Mouse (Mus musculus): Measurements from ENCODE around the gene Cobll1. TPM values are rescaled to one million over a fixed set of nuclear protein-coding genes. Genes with fewer than 3 reads are reported as not detected.

Gene Cobll1
- polyA plus RNA-seq, 1 experiment from 2014 or later: 12.8 TPM

- H3K4me3 ChIP-seq: no peak overlapping the region
- 64% methylated on average over 15 of the region's 15 CpGs for WGBS
- no peaks in the 10 kb centered on the region for H3K27me3 ChIP-seq (replicated peaks)
- H3K9ac ChIP-seq: no peak overlapping the region
- peaks cover 21% of the 10 kb centered on the region for H3K4me1 ChIP-seq (replicated peaks)
- no peaks in the 10 kb centered on the region for H3K9me3 ChIP-seq (replicated peaks)
- H3K36me3 ChIP-seq: no peaks in the 10 kb centered on the region
- no peak for ATAC-seq (ENCODE audit: insufficient number of reproducible peaks, low FRiP score)
- H3K4me2 ChIP-seq: no peak overlapping the region
- no peak overlapping the region for H3K27ac ChIP-seq (ENCODE audit: poor library complexity, severe bottlenecking)
These were observed 6.3 kb downstream of the Cobll1 start for GRCm38 (mm10) chr2:65232756-65233535.

- Histone ChIP-seq H3K4me1 (replicated peaks) (peaks cover 10% of the 10 kb centered on the region; the same call in 1 of the 2 replicates), H3K9me3 (replicated peaks) (no peaks in the 10 kb centered on the region), H3K27me3 (replicated peaks) (no peaks in the 10 kb centered on the region), H3K9ac (no peak overlapping the region), H3K27ac (ENCODE audit: poor library complexity, severe bottlenecking) (no peak overlapping the region), H3K4me3 (no peak overlapping the region), H3K36me3 (no peaks in the 10 kb centered on the region), H3K4me2 (no peak overlapping the region)
- ATAC-seq (ENCODE audit: insufficient number of reproducible peaks, low FRiP score): no peak
- 86% methylated on average over 7 of the region's 7 CpGs for WGBS
These were observed 10.8 kb downstream of the Cobll1 start for GRCm38 (mm10) chr2:65228426-65228825.

GRCm38 (mm10) chr2:65227898-65228290 is 11.3 kb downstream of the Cobll1 start:
- H3K4me2 ChIP-seq: no peak overlapping the region
- ATAC-seq (ENCODE audit: insufficient number of reproducible peaks, low FRiP score): no peak
- no peak overlapping the region for H3K27ac ChIP-seq (ENCODE audit: poor library complexity, severe bottlenecking)
- no peaks in the 10 kb centered on the region for H3K27me3 ChIP-seq (replicated peaks)
- H3K4me3 ChIP-seq: no peak overlapping the region
- H3K36me3 ChIP-seq: no peaks in the 10 kb centered on the region
- WGBS: 66% methylated on average over 2 of the region's 2 CpGs
- H3K9ac ChIP-seq: no peak overlapping the region
- H3K4me1 ChIP-seq (replicated peaks): 0 out of 2 replicates have a peak, but pooled peaks cover 6% of the 10 kb centered on the region
- no peaks in the 10 kb centered on the region for H3K9me3 ChIP-seq (replicated peaks)

GRCm38 (mm10) chr2:65227154-65227897 is 11.9 kb downstream of the Cobll1 start:
- ATAC-seq (ENCODE audit: insufficient number of reproducible peaks, low FRiP score): no peak
- Histone ChIP-seq H3K4me2 (no peak overlapping the region), H3K27ac (ENCODE audit: poor library complexity, severe bottlenecking) (no peak overlapping the region), H3K36me3 (no peaks in the 10 kb centered on the region), H3K9me3 (replicated peaks) (no peaks in the 10 kb centered on the region), H3K9ac (no peak overlapping the region), H3K27me3 (replicated peaks) (no peaks in the 10 kb centered on the region), H3K4me1 (replicated peaks) (0 out of 2 replicates have a peak, but pooled peaks cover 6% of the 10 kb centered on the region), H3K4me3 (no peak overlapping the region)
- WGBS: 81% methylated on average over 6 of the region's 6 CpGs

GRCm38 (mm10) chr2:65226494-65226893 is 12.7 kb downstream of the Cobll1 start:
- ATAC-seq (ENCODE audit: insufficient number of reproducible peaks, low FRiP score): no peak
- no peak overlapping the region for H3K27ac ChIP-seq (ENCODE audit: poor library complexity, severe bottlenecking)
- H3K4me2 ChIP-seq: no peak overlapping the region
- H3K4me3 ChIP-seq: no peak overlapping the region
- no peak overlapping the region for H3K9ac ChIP-seq
- peaks cover 14% of the 10 kb centered on the region; the same call in 1 of the 2 replicates for H3K4me1 ChIP-seq (replicated peaks)
- no peaks in the 10 kb centered on the region for H3K27me3 ChIP-seq (replicated peaks)
- H3K36me3 ChIP-seq: no peaks in the 10 kb centered on the region
- no peaks in the 10 kb centered on the region for H3K9me3 ChIP-seq (replicated peaks)
- 78% methylated on average over 4 of the region's 4 CpGs for WGBS

GRCm38 (mm10) chr2:65223956-65224735 is 15.1 kb downstream of the Cobll1 start:
- Histone ChIP-seq H3K27ac (ENCODE audit: poor library complexity, severe bottlenecking) (no peak overlapping the region), H3K4me3 (no peak overlapping the region), H3K27me3 (replicated peaks) (no peaks in the 10 kb centered on the region), H3K36me3 (no peaks in the 10 kb centered on the region), H3K9me3 (replicated peaks) (no peaks in the 10 kb centered on the region), H3K4me2 (no peak overlapping the region), H3K4me1 (replicated peaks) (peaks cover 17% of the 10 kb centered on the region; the same call in 1 of the 2 replicates), H3K9ac (no peak overlapping the region)
- no peak for ATAC-seq (ENCODE audit: insufficient number of reproducible peaks, low FRiP score)
- WGBS: 72% methylated on average over 12 of the region's 12 CpGs

GRCm38 (mm10) chr2:65223012-65223411 is 16.2 kb downstream of the Cobll1 start:
- H3K4me2 ChIP-seq: no peak overlapping the region
- H3K4me3 ChIP-seq: no peak overlapping the region
- H3K36me3 ChIP-seq: no peaks in the 10 kb centered on the region
- no peaks in the 10 kb centered on the region for H3K9me3 ChIP-seq (replicated peaks)
- no peaks in the 10 kb centered on the region for H3K27me3 ChIP-seq (replicated peaks)
- peaks cover 12% of the 10 kb centered on the region; the same call in 1 of the 2 replicates for H3K4me1 ChIP-seq (replicated peaks)
- WGBS: 82% methylated on average over 8 of the region's 8 CpGs
- ATAC-seq (ENCODE audit: insufficient number of reproducible peaks, low FRiP score): no peak
- H3K9ac ChIP-seq: no peak overlapping the region
- no peak overlapping the region for H3K27ac ChIP-seq (ENCODE audit: poor library complexity, severe bottlenecking)

GRCm38 (mm10) chr2:65221646-65222045 is 17.6 kb downstream of the Cobll1 start:
- Histone ChIP-seq H3K27me3 (replicated peaks) (no peaks in the 10 kb centered on the region), H3K4me3 (no peak overlapping the region), H3K9me3 (replicated peaks) (no peaks in the 10 kb centered on the region), H3K27ac (ENCODE audit: poor library complexity, severe bottlenecking) (no peak overlapping the region), H3K36me3 (no peaks in the 10 kb centered on the region), H3K4me1 (replicated peaks) (peaks cover 10% of the 10 kb centered on the region; the same call in 1 of the 2 replicates), H3K9ac (no peak overlapping the region), H3K4me2 (no peak overlapping the region)
- 61% methylated on average over 2 of the region's 2 CpGs for WGBS
- ATAC-seq (ENCODE audit: insufficient number of reproducible peaks, low FRiP score): no peak

- 0 out of 2 replicates have a peak, but pooled peaks have one; percentile 22 for ATAC-seq (ENCODE audit: insufficient number of reproducible peaks, low FRiP score)
- Histone ChIP-seq H3K27ac (ENCODE audit: poor library complexity, severe bottlenecking) (no peak overlapping the region), H3K9me3 (replicated peaks) (no peaks in the 10 kb centered on the region), H3K4me2 (no peak overlapping the region), H3K36me3 (no peaks in the 10 kb centered on the region), H3K4me1 (replicated peaks) (peaks cover 10% of the 10 kb centered on the region; the same call in 1 of the 2 replicates), H3K4me3 (no peak overlapping the region), H3K9ac (no peak overlapping the region), H3K27me3 (replicated peaks) (no peaks in the 10 kb centered on the region)
- 28% methylated on average over 1 of the region's 1 CpGs for WGBS
These were observed 18.6 kb downstream of the Cobll1 start for GRCm38 (mm10) chr2:65220563-65220962.

- H3K4me3 ChIP-seq: no peak overlapping the region
- no peak overlapping the region for H3K27ac ChIP-seq (ENCODE audit: poor library complexity, severe bottlenecking)
- peaks cover 10% of the 10 kb centered on the region; the same call in 1 of the 2 replicates for H3K4me1 ChIP-seq (replicated peaks)
- H3K27me3 ChIP-seq (replicated peaks): no peaks in the 10 kb centered on the region
- no peak overlapping the region for H3K4me2 ChIP-seq
- 90% methylated on average over 11 of the region's 11 CpGs for WGBS
- no peak for ATAC-seq (ENCODE audit: insufficient number of reproducible peaks, low FRiP score)
- H3K9me3 ChIP-seq (replicated peaks): no peaks in the 10 kb centered on the region
- no peak overlapping the region for H3K9ac ChIP-seq
- H3K36me3 ChIP-seq: no peaks in the 10 kb centered on the region
These were observed 19.6 kb downstream of the Cobll1 start for GRCm38 (mm10) chr2:65219375-65220135.
